Mouse (Mus musculus): ENCODE measurements around the gene C5ar2. TPM values are rescaled to one million over a fixed set of nuclear protein-coding genes. Genes with fewer than 3 reads are reported as not detected.

The C5ar2 gene
- polyA plus RNA-seq, 2 experiments, result 0.33 to 0.56 TPM

DNA sequence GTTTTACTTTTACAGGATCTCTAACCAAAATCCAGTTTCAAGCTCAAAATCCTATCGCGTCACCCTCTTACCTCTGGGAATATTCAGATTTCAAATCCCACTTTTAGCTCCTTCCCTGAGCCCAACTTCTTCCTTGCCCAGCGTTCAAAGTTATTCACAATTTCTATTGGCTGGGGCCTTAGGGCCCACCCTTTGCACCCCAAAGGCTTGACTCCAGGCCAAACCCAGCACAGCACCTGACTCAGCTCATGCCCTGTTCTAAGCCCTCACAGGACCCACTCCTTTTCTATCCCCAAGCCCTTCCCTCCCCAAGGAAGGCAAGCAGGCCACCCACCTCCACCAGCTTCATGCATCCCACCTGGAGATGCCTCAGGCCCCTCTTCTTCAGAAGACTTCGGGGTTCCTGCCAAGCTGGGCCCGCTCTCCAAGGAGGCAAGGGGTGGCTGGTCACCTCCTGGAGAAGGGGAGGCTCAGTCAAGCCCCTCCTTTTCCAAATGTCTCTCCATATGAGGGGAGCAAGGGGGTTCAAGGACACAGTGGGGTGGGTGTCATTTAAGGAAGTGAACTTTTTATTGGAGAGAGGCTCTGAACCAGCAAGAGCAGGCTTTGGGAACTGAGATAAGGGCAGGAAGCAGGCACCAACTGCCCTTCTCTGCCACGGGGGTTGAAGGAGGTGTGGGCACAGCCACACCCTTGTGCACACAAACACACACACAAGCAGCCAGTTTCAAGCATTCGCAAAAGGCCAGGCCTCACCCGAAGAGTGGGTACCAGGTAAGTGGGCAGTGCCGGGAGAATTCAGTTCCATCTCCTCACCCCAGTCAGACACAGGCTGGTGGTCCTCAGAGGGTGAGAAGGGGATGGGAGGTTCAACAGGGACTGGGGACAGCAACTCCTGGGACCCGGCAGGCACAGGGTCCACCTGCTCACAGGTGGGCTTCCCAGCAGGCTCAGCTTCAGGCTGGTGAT lies 31.3 kb upstream of the C5ar2 start:
- Histone ChIP-seq H3K4me3 (ENCODE audit: insufficient read depth in 1 of 2, low read depth in 2 of 2, low read length in 2 of 2) (peak overlapping the region; percentile 0 to 73; a peak in 3 of 4 replicates), H3K36me3 (replicated peaks; ENCODE audit: control insufficient read depth, insufficient read depth, low read depth) (peaks cover 11% of the 10 kb centered on the region), H3K27me3 (ENCODE audit: control insufficient read depth, insufficient read depth, low read length) (no peaks in the 10 kb centered on the region), H3K27ac (peak overlapping the region; percentile 82), H3K4me2 (ENCODE audit: low read depth) (peak overlapping the region; percentile 96), H3K4me1 (replicated peaks; ENCODE audit: control insufficient read depth in 2 of 2, insufficient read depth in 2 of 2, low read length in 1 of 2) (peaks cover 25 to 29% of the 10 kb centered on the region in 2 experiments), H3K9ac (replicated peaks) (peak overlapping the region; percentile 84), H3K9me3 (ENCODE audit: control insufficient read depth, low read length) (no peaks in the 10 kb centered on the region)
- 37% methylated on average over 10 of the region's 10 CpGs for WGBS (ENCODE audit: insufficient replicate concordance)
- TF ChIP-seq CTCF (IDR thresholded peaks at IDR 0.05; ENCODE audit: low read depth) (0 out of 2 replicates have a peak, but pooled peaks have one; percentile 1), EP300 (IDR thresholded peaks at IDR 0.05; ENCODE audit: low read depth) (peak; percentile 41)
- peak in 1 of 3 experiments; percentile 49 for DNase-seq (ENCODE audit: low read depth in 3 of 3, low spot score in 3 of 3)
- ATAC-seq (ENCODE audit: insufficient read depth), result no peak

DNA sequence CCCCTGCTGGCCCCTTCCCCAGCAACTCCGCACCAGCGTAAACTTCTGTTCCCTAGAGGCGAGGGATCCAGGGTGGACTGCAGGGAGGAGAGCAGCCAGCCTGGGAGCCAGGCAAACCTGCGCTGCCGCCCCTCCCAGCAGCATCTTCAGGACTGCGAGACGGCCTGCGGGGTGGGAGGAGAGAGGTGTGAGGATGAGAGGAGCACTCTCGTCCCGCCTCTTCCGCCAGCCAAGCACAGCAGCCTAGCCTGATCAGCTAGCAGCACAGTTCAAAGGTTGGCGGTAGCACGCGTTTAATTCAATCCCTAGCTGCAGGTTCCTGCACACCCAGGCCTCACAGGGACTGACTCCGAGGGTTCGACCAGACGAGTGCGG lies 29.8 kb upstream of the C5ar2 start:
- Histone ChIP-seq H3K9me3 (ENCODE audit: control insufficient read depth, low read length) (no peaks in the 10 kb centered on the region), H3K27me3 (ENCODE audit: control insufficient read depth, insufficient read depth, low read length) (no peaks in the 10 kb centered on the region), H3K4me2 (ENCODE audit: low read depth) (peak overlapping the region; percentile 96), H3K4me3 (ENCODE audit: insufficient read depth in 1 of 2, low read depth in 2 of 2, low read length in 2 of 2) (peak overlapping the region; percentile 73 to 79), H3K4me1 (replicated peaks; ENCODE audit: control insufficient read depth in 2 of 2, insufficient read depth in 2 of 2, low read length in 1 of 2) (peaks cover 25 to 29% of the 10 kb centered on the region in 2 experiments), H3K9ac (replicated peaks) (peak overlapping the region; percentile 84), H3K27ac (peak overlapping the region; percentile 82), H3K36me3 (replicated peaks; ENCODE audit: control insufficient read depth, insufficient read depth, low read depth) (peaks cover 11% of the 10 kb centered on the region; the same call in 1 of the 2 replicates)
- 0% methylated on average over 18 of the region's 18 CpGs for WGBS (ENCODE audit: insufficient replicate concordance)
- ATAC-seq (ENCODE audit: insufficient read depth) (peak; percentile 83), DNase-seq (ENCODE audit: low read depth in 3 of 3, low spot score in 3 of 3) (peak; percentile 72 to 82 (median 73))
- TF ChIP-seq CTCF (IDR thresholded peaks at IDR 0.05; ENCODE audit: low read depth) (no peak), EP300 (IDR thresholded peaks at IDR 0.05; ENCODE audit: low read depth) (no peak)

GRCm38 (mm10) chr7:16273081-16273765 lies 29.3 kb upstream of the C5ar2 start, which contains the start of gene Inafm1:
Inafm1 (minus strand) TSS chr7:16273617.
- WGBS (ENCODE audit: insufficient replicate concordance), result under 1% methylated on average over 38 of the region's 49 CpGs
- Histone ChIP-seq H3K27ac (peak within 1 kb of the TSS; percentile 82), H3K4me3 (ENCODE audit: insufficient read depth in 1 of 2, low read depth in 2 of 2, low read length in 2 of 2) (peak within 1 kb of the TSS; percentile 73 to 79), H3K36me3 (replicated peaks; ENCODE audit: control insufficient read depth, insufficient read depth, low read depth) (peaks cover 11% of the 10 kb centered on the region; the same call in 1 of the 2 replicates), H3K9ac (replicated peaks) (peak within 1 kb of the TSS; percentile 84), H3K4me1 (replicated peaks; ENCODE audit: control insufficient read depth in 2 of 2, insufficient read depth in 2 of 2, low read length in 1 of 2) (peaks cover 25 to 29% of the 10 kb centered on the region in 2 experiments), H3K9me3 (ENCODE audit: control insufficient read depth, low read length) (no peaks in the 10 kb centered on the region), H3K4me2 (ENCODE audit: low read depth) (peak within 1 kb of the TSS; percentile 96), H3K27me3 (ENCODE audit: control insufficient read depth, insufficient read depth, low read length) (no peaks in the 10 kb centered on the region)
- peak; percentile 89 to 90 (median 90) for DNase-seq (ENCODE audit: low read depth in 3 of 3, low spot score in 3 of 3)
- TF ChIP-seq EP300 (IDR thresholded peaks at IDR 0.05; ENCODE audit: low read depth), result no peak
- no peak; the same call in 1 of the 2 replicates for TF ChIP-seq CTCF (IDR thresholded peaks at IDR 0.05; ENCODE audit: low read depth)
- ATAC-seq (ENCODE audit: insufficient read depth), result peak; percentile 73

- Histone ChIP-seq H3K9ac (replicated peaks) (peak overlapping the region; percentile 84), H3K27me3 (ENCODE audit: control insufficient read depth, insufficient read depth, low read length) (no peaks in the 10 kb centered on the region), H3K4me2 (ENCODE audit: low read depth) (peak overlapping the region; percentile 96), H3K36me3 (replicated peaks; ENCODE audit: control insufficient read depth, insufficient read depth, low read depth) (peaks cover 9% of the 10 kb centered on the region; the same call in 1 of the 2 replicates), H3K4me3 (ENCODE audit: insufficient read depth in 1 of 2, low read depth in 2 of 2, low read length in 2 of 2) (peak overlapping the region; percentile 73 to 79), H3K27ac (peak overlapping the region; percentile 82), H3K4me1 (replicated peaks; ENCODE audit: control insufficient read depth in 2 of 2, insufficient read depth in 2 of 2, low read length in 1 of 2) (peaks cover 25 to 29% of the 10 kb centered on the region in 2 experiments), H3K9me3 (ENCODE audit: control insufficient read depth, low read length) (no peaks in the 10 kb centered on the region)
- TF ChIP-seq EP300 (IDR thresholded peaks at IDR 0.05; ENCODE audit: low read depth), result no peak
- TF ChIP-seq CTCF (IDR thresholded peaks at IDR 0.05; ENCODE audit: low read depth), result peak; percentile 60
- WGBS (ENCODE audit: insufficient replicate concordance), result 0% methylated on average over 42 of the region's 46 CpGs
- peak; percentile 74 for ATAC-seq (ENCODE audit: insufficient read depth)
- DNase-seq (ENCODE audit: low read depth in 3 of 3, low spot score in 3 of 3), result peak; percentile 74 to 76 (median 74)
These were observed 28.7 kb upstream of the C5ar2 start for GRCm38 (mm10) chr7:16272681-16273080.
